Mouse (Mus musculus): Measurements from ENCODE around the gene Slc10a7. TPM values are rescaled to one million over a fixed set of nuclear protein-coding genes. Genes with fewer than 3 reads are reported as not detected.

Slc10a7 gene
- polyA plus RNA-seq, 1 experiment from 2014 or later, result 10.3 TPM

- no peak overlapping the region for H3K4me3 ChIP-seq (ENCODE audit: low read depth, low read length)
- H3K36me3 ChIP-seq (ENCODE audit: control insufficient read depth, insufficient read depth, low read length), result no peaks in the 10 kb centered on the region
- H3K4me1 ChIP-seq (ENCODE audit: control insufficient read depth, insufficient read depth, low read length), result 0 out of 2 replicates have a peak, but pooled peaks cover 3% of the 10 kb centered on the region
- no peak overlapping the region for H3K4me2 ChIP-seq (ENCODE audit: low read depth, severe bottlenecking)
- ATAC-seq (ENCODE audit: insufficient number of reproducible peaks, low FRiP score, low TSS enrichment, low read depth), result no peak
- H3K27me3 ChIP-seq (ENCODE audit: control insufficient read depth, insufficient read depth, low read length), result no peaks in the 10 kb centered on the region
- no peak for DNase-seq (ENCODE audit: low spot score)
- H3K9me3 ChIP-seq (ENCODE audit: control insufficient read depth, low read length), result no peaks in the 10 kb centered on the region
- no peak overlapping the region for H3K9ac ChIP-seq (ENCODE audit: low read length)
- 88% methylated on average over 4 of the region's 4 CpGs for WGBS
- H3K27ac ChIP-seq (replicated peaks; ENCODE audit: low read depth, low read length), result no peak overlapping the region
Measured at GRCm38 (mm10) chr8:78724832-78725231, 215.7 kb downstream of the Slc10a7 start.

DNA sequence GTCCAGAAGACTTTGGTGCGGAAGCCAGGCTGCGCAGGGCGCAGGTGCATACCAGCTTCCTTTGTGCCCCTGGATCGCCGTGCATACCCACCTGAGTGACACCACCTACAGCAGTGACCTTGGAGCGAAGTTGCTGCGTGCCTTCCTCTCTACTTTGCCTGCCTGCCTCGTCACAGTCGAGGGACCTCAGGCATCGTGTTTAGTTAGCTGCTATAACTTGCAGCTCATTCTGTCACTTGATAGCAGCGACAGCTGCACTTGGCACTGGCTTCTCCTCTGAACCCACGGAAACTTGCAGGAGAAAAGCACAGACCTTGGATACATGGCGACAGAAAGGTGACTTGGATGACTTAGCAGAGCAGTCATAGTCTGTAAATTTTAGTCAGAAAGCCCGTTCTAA is 219.1 kb downstream of the Slc10a7 start:
- H3K27ac ChIP-seq (replicated peaks; ENCODE audit: low read depth, low read length), result no peak overlapping the region
- H3K9me3 ChIP-seq (ENCODE audit: control insufficient read depth, low read length), result no peaks in the 10 kb centered on the region
- no peak overlapping the region for H3K4me3 ChIP-seq (ENCODE audit: low read depth, low read length)
- no peak overlapping the region for H3K9ac ChIP-seq (ENCODE audit: low read length)
- no peak for DNase-seq (ENCODE audit: low spot score)
- no peaks in the 10 kb centered on the region for H3K4me1 ChIP-seq (ENCODE audit: control insufficient read depth, insufficient read depth, low read length)
- H3K4me2 ChIP-seq (ENCODE audit: low read depth, severe bottlenecking), result no peak overlapping the region
- ATAC-seq (ENCODE audit: insufficient number of reproducible peaks, low FRiP score, low TSS enrichment, low read depth), result no peak
- no peaks in the 10 kb centered on the region for H3K27me3 ChIP-seq (ENCODE audit: control insufficient read depth, insufficient read depth, low read length)
- no peaks in the 10 kb centered on the region for H3K36me3 ChIP-seq (ENCODE audit: control insufficient read depth, insufficient read depth, low read length)
- WGBS, result 94% methylated on average over 14 of the region's 14 CpGs

- Histone ChIP-seq H3K9ac (ENCODE audit: low read length) (no peak overlapping the region), H3K36me3 (ENCODE audit: control insufficient read depth, insufficient read depth, low read length) (no peaks in the 10 kb centered on the region), H3K9me3 (ENCODE audit: control insufficient read depth, low read length) (no peaks in the 10 kb centered on the region), H3K27me3 (ENCODE audit: control insufficient read depth, insufficient read depth, low read length) (no peaks in the 10 kb centered on the region), H3K4me2 (ENCODE audit: low read depth, severe bottlenecking) (no peak overlapping the region), H3K4me3 (ENCODE audit: low read depth, low read length) (no peak overlapping the region), H3K27ac (replicated peaks; ENCODE audit: low read depth, low read length) (no peak overlapping the region; the same call in 1 of the 2 replicates), H3K4me1 (ENCODE audit: control insufficient read depth, insufficient read depth, low read length) (no peaks in the 10 kb centered on the region)
- ATAC-seq (ENCODE audit: insufficient number of reproducible peaks, low FRiP score, low TSS enrichment, low read depth), result no peak
- DNase-seq (ENCODE audit: low spot score), result no peak
- WGBS, result 80% methylated on average over 7 of the region's 7 CpGs
Measured at GRCm38 (mm10) chr8:78732410-78732809, 223.3 kb downstream of the Slc10a7 start.

DNA sequence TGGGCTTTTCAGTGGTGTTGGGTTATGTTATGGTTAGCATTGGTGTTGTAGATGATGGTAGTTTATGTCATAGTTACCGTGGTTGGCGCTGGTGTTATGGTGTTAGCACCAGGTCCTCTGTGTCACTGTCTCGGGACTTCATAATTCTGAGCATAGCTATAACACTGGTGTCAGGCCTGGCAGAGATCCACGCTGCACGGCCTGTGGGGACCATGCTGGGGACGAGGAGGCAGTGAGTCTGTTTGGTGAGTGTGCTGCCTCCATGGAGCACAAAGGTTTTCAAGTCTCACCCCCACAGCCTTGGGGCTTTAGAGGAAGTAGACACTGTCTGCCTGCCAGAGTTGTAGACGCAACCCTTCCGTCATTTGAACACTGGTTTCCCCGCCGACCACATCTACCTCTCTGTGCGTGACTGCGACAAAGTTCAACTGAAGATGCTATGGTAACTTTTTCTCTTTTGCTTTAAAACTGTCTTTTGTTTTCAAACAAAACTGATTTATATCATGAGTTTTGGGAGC is 223.9 kb downstream of the Slc10a7 start:
- WGBS, result 94% methylated on average over 12 of the region's 12 CpGs
- H3K4me2 ChIP-seq (ENCODE audit: low read depth, severe bottlenecking), result no peak overlapping the region
- no peak overlapping the region for H3K4me3 ChIP-seq (ENCODE audit: low read depth, low read length)
- no peak overlapping the region for H3K9ac ChIP-seq (ENCODE audit: low read length)
- no peaks in the 10 kb centered on the region for H3K27me3 ChIP-seq (ENCODE audit: control insufficient read depth, insufficient read depth, low read length)
- DNase-seq (ENCODE audit: low spot score) (no peak), ATAC-seq (ENCODE audit: insufficient number of reproducible peaks, low FRiP score, low TSS enrichment, low read depth) (no peak)
- no peaks in the 10 kb centered on the region for H3K9me3 ChIP-seq (ENCODE audit: control insufficient read depth, low read length)
- no peaks in the 10 kb centered on the region for H3K4me1 ChIP-seq (ENCODE audit: control insufficient read depth, insufficient read depth, low read length)
- H3K36me3 ChIP-seq (ENCODE audit: control insufficient read depth, insufficient read depth, low read length), result no peaks in the 10 kb centered on the region
- H3K27ac ChIP-seq (replicated peaks; ENCODE audit: low read depth, low read length), result no peak overlapping the region; the same call in 1 of the 2 replicates

- H3K4me3 ChIP-seq (ENCODE audit: low read depth, low read length), result no peak overlapping the region
Measured at GRCm38 (mm10) chr8:78734721-78735517, 225.8 kb downstream of the Slc10a7 start.

GRCm38 (mm10) chr8:78738304-78738703 is 229.2 kb downstream of the Slc10a7 start:
- DNase-seq (ENCODE audit: low spot score) (no peak), ATAC-seq (ENCODE audit: insufficient number of reproducible peaks, low FRiP score, low TSS enrichment, low read depth) (no peak)
- no peak overlapping the region for H3K9ac ChIP-seq (ENCODE audit: low read length)
- peaks cover 23% of the 10 kb centered on the region; the same call in 1 of the 2 replicates for H3K4me1 ChIP-seq (ENCODE audit: control insufficient read depth, insufficient read depth, low read length)
- H3K27ac ChIP-seq (replicated peaks; ENCODE audit: low read depth, low read length), result no peak overlapping the region
- WGBS, result 83% methylated on average over 4 of the region's 4 CpGs
- no peaks in the 10 kb centered on the region for H3K27me3 ChIP-seq (ENCODE audit: control insufficient read depth, insufficient read depth, low read length)
- H3K4me2 ChIP-seq (ENCODE audit: low read depth, severe bottlenecking), result no peak overlapping the region
- no peak overlapping the region for H3K4me3 ChIP-seq (ENCODE audit: low read depth, low read length)
- H3K36me3 ChIP-seq (ENCODE audit: control insufficient read depth, insufficient read depth, low read length), result no peaks in the 10 kb centered on the region
- no peaks in the 10 kb centered on the region for H3K9me3 ChIP-seq (ENCODE audit: control insufficient read depth, low read length)

More at GRCm38 (mm10) chr8:78734721-78735517, 225.8 kb downstream of the Slc10a7 start:
- Histone ChIP-seq H3K9me3 (ENCODE audit: control insufficient read depth, low read length) (no peaks in the 10 kb centered on the region), H3K27ac (replicated peaks; ENCODE audit: low read depth, low read length) (no peak overlapping the region), H3K4me2 (ENCODE audit: low read depth, severe bottlenecking) (no peak overlapping the region), H3K36me3 (ENCODE audit: control insufficient read depth, insufficient read depth, low read length) (no peaks in the 10 kb centered on the region), H3K9ac (ENCODE audit: low read length) (no peak overlapping the region), H3K4me1 (ENCODE audit: control insufficient read depth, insufficient read depth, low read length) (no peaks in the 10 kb centered on the region), H3K27me3 (ENCODE audit: control insufficient read depth, insufficient read depth, low read length) (no peaks in the 10 kb centered on the region)
- DNase-seq (ENCODE audit: low spot score), result no peak
- no peak for ATAC-seq (ENCODE audit: insufficient number of reproducible peaks, low FRiP score, low TSS enrichment, low read depth)
- 95% methylated on average over 9 of the region's 9 CpGs for WGBS

GRCm38 (mm10) chr8:78740936-78741335 is 231.8 kb downstream of the Slc10a7 start:
- peaks cover 23% of the 10 kb centered on the region; the same call in 1 of the 2 replicates for H3K4me1 ChIP-seq (ENCODE audit: control insufficient read depth, insufficient read depth, low read length)
- no peak overlapping the region for H3K27ac ChIP-seq (replicated peaks; ENCODE audit: low read depth, low read length)
- H3K9me3 ChIP-seq (ENCODE audit: control insufficient read depth, low read length), result no peaks in the 10 kb centered on the region
- no peaks in the 10 kb centered on the region for H3K36me3 ChIP-seq (ENCODE audit: control insufficient read depth, insufficient read depth, low read length)
- DNase-seq (ENCODE audit: low spot score) (no peak), ATAC-seq (ENCODE audit: insufficient number of reproducible peaks, low FRiP score, low TSS enrichment, low read depth) (no peak)
- no peak overlapping the region for H3K4me2 ChIP-seq (ENCODE audit: low read depth, severe bottlenecking)
- no peak overlapping the region for H3K9ac ChIP-seq (ENCODE audit: low read length)
- H3K27me3 ChIP-seq (ENCODE audit: control insufficient read depth, insufficient read depth, low read length), result no peaks in the 10 kb centered on the region
- H3K4me3 ChIP-seq (ENCODE audit: low read depth, low read length), result no peak overlapping the region
- 30% methylated on average over 6 of the region's 6 CpGs for WGBS

- no peak overlapping the region for H3K4me3 ChIP-seq (ENCODE audit: low read depth, low read length)
- WGBS, result 73% methylated on average over 3 of the region's 3 CpGs
- no peaks in the 10 kb centered on the region for H3K9me3 ChIP-seq (ENCODE audit: control insufficient read depth, low read length)
- H3K9ac ChIP-seq (ENCODE audit: low read length), result no peak overlapping the region
- H3K4me2 ChIP-seq (ENCODE audit: low read depth, severe bottlenecking), result no peak overlapping the region
- ATAC-seq (ENCODE audit: insufficient number of reproducible peaks, low FRiP score, low TSS enrichment, low read depth) (no peak), DNase-seq (ENCODE audit: low spot score) (no peak)
- H3K36me3 ChIP-seq (ENCODE audit: control insufficient read depth, insufficient read depth, low read length), result no peaks in the 10 kb centered on the region
- H3K27ac ChIP-seq (replicated peaks; ENCODE audit: low read depth, low read length), result peak overlapping the region; percentile 62; the same call in 1 of the 2 replicates
- H3K27me3 ChIP-seq (ENCODE audit: control insufficient read depth, insufficient read depth, low read length), result no peaks in the 10 kb centered on the region
- H3K4me1 ChIP-seq (ENCODE audit: control insufficient read depth, insufficient read depth, low read length), result peaks cover 23% of the 10 kb centered on the region; the same call in 1 of the 2 replicates
Measured at GRCm38 (mm10) chr8:78741496-78741895, 232.3 kb downstream of the Slc10a7 start.
